Mouse (Mus musculus) heart, postnatal 0 days (tissue): ENCODE results near the gene Wdfy2. TPM values are rescaled to one million over a fixed set of nuclear protein-coding genes. Genes with fewer than 3 reads are reported as not detected.

ENCODE experiments used
- ATAC-seq: fragments of 200-750 bp; cut with Nextera tagmentation; 2 replicates; pipeline ENCODE4 v1.8.0; 2017; ENCODE audit warnings: low read depth, moderate number of reproducible peaks, moderate library complexity; ENCODE audit not compliant: insufficient read depth
- DNase-seq: peaks from one replicate; pipeline ENCODE4 v3.0.0-alpha.2; 2016; ENCODE audit warnings: low spot score
- H3K27ac ChIP-seq: fragments of 300-500 bp; sonication (generic); 2 replicates; pipeline ENCODE4 v1.5.1; 2014; ENCODE audit warnings: low read depth, mild to moderate bottlenecking
- H3K27me3 ChIP-seq: fragments of 300-500 bp; sonication (generic); 2 replicates; pipeline ENCODE4 v1.6.1; 2014; ENCODE audit warnings: low read length, mixed read lengths; ENCODE audit not compliant: control insufficient read depth, insufficient read depth
- H3K36me3 ChIP-seq: fragments of 300-500 bp; sonication (generic); replicated peaks from 2 replicates; pipeline ENCODE4 v1.6.1; 2014; ENCODE audit warnings: low read length, mixed read lengths; ENCODE audit not compliant: control insufficient read depth, insufficient read depth
- H3K4me1 ChIP-seq: fragments of 300-500 bp; sonication (generic); 2 replicates; pipeline ENCODE4 v1.6.1; 2014; ENCODE audit warnings: antibody characterized with exemption; ENCODE audit not compliant: control insufficient read depth, insufficient read depth
- H3K4me2 ChIP-seq: fragments of 300-500 bp; sonication (generic); 2 replicates; pipeline ENCODE4 v1.6.1; 2014; ENCODE audit warnings: low read depth, mild to moderate bottlenecking, low read length, moderate library complexity
- H3K4me3 ChIP-seq: fragments of 300-500 bp; sonication (generic); 2 replicates; pipeline ENCODE4 v1.5.1; 2014; ENCODE audit warnings: low read depth, low read length
- H3K9ac ChIP-seq: fragments of 300-500 bp; sonication (generic); replicated peaks from 2 replicates; pipeline ENCODE4 v1.6.1; 2014; ENCODE audit warnings: low read depth, low read length, mixed read lengths
- H3K9me3 ChIP-seq: fragments of 300-500 bp; sonication (generic); replicated peaks from 2 replicates; pipeline ENCODE4 v1.6.1; 2016; ENCODE audit warnings: low read length; ENCODE audit not compliant: control insufficient read depth
- CTCF ChIP-seq: IDR thresholded peaks from 2 replicates; pipeline ENCODE4 v1.5.1; 2016; ENCODE audit warnings: antibody characterized with exemption, control low read depth, low read depth
- EP300 ChIP-seq: IDR thresholded peaks from 2 replicates; pipeline ENCODE4 v1.6.1; 2016; ENCODE audit warnings: antibody characterized with exemption, low read depth
- WGBS: fragments of 180-500 bp; shearing (Covaris S2); extraction: QIAGEN DNeasy Blood & Tissue Kit; methylation state at CpG from one replicate; pipeline ENCODE4 v1.1.7; 2014; 5-methylcytosine and 5-hydroxymethylcytosine counted together
- polyA plus RNA-seq: library from polyadenylated mRNA; unstranded; fragments of >200 nt; fragmentation: Nextera tagmentation; extraction: Ambion mirVana; gene quantifications from 2 replicates; pipeline ENCODE4 v1.2.1, GENCODE M21; 2015
- total RNA-seq: library from RNA; depleted of rRNA; stranded (reverse); fragments of >200 nt; gene quantifications from 2 replicates; pipeline ENCODE4 v1.2.3, GENCODE M21; 2014; ENCODE audit warnings: low replicate concordance

Gene Wdfy2
- total and polyA plus RNA-seq, 2 experiments from 2014 or later: 1.8 to 11.8 TPM

DNA sequence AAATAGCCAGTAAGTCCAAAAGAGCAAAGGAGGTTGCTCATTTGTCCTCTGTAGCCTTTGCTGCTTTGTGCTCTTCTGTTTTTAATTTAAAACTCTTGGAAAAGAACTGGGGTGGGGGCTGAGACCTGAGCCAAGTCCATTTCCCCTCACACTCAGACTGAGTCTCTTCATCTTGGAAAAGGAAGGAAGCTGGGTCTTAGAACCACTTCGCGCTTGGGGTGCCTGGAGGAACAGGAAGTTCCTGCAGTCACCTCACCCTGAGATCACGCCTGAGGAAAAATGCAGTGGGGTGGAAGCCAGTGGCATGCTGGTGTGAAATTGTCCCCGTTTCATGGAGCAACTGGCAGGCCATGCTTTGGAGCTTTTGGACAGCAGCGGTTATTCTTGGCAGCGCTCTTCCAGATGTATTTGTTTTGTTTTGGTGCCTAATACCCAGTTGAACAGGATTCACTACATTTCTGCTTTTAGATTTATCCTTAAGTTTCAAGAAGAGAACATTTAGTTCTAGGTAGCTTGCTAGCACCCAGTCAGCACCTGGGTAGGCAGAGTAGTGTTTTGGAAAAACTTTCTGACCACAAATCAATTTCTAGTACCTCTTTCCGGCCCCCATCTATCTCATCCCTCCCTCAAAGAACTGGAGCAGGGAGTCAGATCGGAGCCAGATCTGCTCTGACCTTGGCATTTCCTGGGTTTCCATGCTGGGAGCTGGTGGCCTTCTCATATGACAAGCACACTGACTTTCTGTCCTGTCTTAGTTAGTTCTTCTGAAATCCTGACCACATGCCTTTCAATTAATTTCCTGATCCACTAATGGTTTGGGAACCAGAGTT lies 7.7 kb downstream of the Wdfy2 start:
- peak overlapping the region; percentile 80 for H3K27ac ChIP-seq
- H3K4me2 ChIP-seq: peak overlapping the region; percentile 24
- peak; percentile 58 for DNase-seq
- H3K36me3 ChIP-seq: no peaks in the 10 kb centered on the region
- H3K4me1 ChIP-seq: peaks cover 34% of the 10 kb centered on the region
- H3K4me3 ChIP-seq: no peak overlapping the region
- TF ChIP-seq CTCF (no peak), EP300 (no peak)
- H3K9me3 ChIP-seq: 0 out of 2 replicates have a peak, but pooled peaks cover 3% of the 10 kb centered on the region
- ATAC-seq: no peak
- no peak overlapping the region for H3K9ac ChIP-seq
- 37% methylated on average over 8 of the region's 8 CpGs for WGBS
- H3K27me3 ChIP-seq: no peaks in the 10 kb centered on the region

DNA sequence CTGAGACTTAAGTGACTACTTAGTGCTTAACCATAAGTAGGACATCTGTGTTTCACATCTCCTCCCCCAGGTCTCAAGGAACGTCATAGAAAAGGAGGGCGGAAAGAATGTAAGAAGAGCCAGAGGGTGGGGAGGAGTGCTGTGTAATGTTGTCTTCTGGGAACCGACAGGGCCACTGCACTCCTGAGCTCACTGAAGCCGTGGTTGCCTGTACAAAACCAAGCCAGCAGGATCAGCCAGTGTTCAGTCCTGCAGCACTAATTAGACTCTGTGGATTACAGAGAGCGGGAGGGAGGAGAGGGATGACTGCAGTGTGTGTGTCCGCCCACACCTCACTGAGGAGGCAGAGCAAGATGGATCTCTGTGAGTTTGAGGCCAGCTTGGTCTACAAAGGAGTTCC lies 13.5 kb downstream of the Wdfy2 start:
- H3K27ac ChIP-seq: no peak overlapping the region
- H3K9ac ChIP-seq: no peak overlapping the region
- no peaks in the 10 kb centered on the region for H3K27me3 ChIP-seq
- no peak for ATAC-seq
- H3K9me3 ChIP-seq: 0 out of 2 replicates have a peak, but pooled peaks cover 3% of the 10 kb centered on the region
- no peaks in the 10 kb centered on the region for H3K36me3 ChIP-seq
- no peak for TF ChIP-seq CTCF
- no peak for TF ChIP-seq EP300
- DNase-seq: no peak
- WGBS: 41% methylated on average over 6 of the region's 6 CpGs
- H3K4me1 ChIP-seq: peaks cover 13% of the 10 kb centered on the region
- H3K4me2 ChIP-seq: no peak overlapping the region
- H3K4me3 ChIP-seq: no peak overlapping the region

DNA sequence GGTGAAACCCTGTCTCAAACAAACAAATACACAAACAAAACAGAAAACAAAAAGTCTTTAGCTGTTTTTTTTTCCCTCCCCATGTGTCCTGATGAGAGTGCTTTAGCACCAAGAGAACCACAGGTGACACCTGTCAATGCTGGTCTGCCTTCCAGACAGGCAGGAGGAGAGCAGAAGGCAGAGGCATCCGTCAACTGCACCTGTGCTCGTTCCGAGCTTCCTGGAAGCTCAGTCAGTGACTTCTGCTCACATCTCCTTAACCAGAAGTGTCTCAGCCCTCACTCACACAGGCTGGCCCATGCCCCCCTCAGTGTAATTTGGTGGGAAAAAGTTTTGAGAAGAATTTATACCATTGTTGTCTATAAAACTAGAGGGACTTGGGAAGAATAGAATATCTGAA lies 15.4 kb downstream of the Wdfy2 start:
- H3K4me1 ChIP-seq: peaks cover 19% of the 10 kb centered on the region; the same call in 1 of the 2 replicates
- H3K4me2 ChIP-seq: no peak overlapping the region
- no peaks in the 10 kb centered on the region for H3K27me3 ChIP-seq
- WGBS: 72% methylated on average over 3 of the region's 3 CpGs
- TF ChIP-seq CTCF (no peak), EP300 (no peak)
- no peak for DNase-seq
- H3K9ac ChIP-seq: no peak overlapping the region
- H3K36me3 ChIP-seq: no peaks in the 10 kb centered on the region
- ATAC-seq: no peak
- no peak overlapping the region for H3K27ac ChIP-seq
- H3K4me3 ChIP-seq: no peak overlapping the region
- H3K9me3 ChIP-seq: 0 out of 2 replicates have a peak, but pooled peaks cover 3% of the 10 kb centered on the region

DNA sequence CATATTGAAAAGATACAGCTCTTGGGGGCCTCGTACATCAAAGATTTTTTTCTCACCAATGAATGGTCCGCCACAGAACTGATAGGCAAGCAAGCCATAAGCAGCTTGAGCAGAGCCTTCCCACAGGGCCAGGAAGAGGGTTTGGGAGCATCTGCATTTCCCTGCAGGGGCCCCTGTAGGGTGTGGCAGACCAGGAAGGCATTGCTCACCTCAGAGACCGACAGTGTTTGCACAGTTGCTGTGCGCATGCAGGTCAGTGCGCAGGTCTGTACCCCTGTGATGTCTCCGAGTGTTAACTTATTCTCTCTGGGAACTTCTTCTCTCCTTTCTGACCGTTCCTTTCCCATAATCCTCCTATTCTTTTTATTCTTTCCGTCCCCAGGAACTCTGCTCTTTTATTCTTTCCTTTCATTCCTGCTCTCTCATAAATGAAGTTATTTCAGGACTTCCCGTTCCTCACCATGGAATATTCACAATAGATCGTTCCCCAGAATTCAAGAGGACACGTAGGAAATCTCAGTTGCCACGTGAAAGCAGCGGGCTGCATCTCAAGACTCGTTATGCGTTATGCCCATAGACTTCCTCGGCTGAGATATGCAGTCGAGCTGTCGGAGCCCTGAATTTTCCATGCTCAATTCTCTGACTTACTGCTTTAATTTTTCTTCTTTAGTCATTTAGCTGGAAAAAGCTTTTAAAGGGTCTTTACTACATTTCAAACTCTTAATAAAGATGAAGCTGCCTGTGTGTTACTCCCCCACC lies 17.8 kb downstream of the Wdfy2 start:
- no peak for ATAC-seq
- WGBS: 66% methylated on average over 18 of the region's 18 CpGs

DNA sequence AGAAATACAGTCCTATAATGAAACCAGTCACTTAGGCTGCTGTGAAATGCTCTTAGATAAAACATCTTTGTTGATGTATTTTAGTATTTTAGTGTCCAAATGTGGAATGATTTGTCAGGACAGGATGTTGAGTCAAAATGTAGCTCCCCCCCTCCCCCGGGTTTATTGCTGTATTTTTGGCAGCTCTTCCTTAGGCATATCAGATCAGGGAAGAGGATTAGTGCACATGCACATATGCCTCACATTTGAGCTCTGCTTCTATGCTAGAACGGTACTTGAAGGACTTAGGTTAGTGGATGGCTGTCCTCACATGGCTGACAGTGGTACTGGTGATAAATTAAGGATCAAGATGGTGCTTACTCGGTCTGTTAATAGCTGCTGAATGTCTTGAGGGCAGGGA lies 18.4 kb downstream of the Wdfy2 start:
- H3K9me3 ChIP-seq: no peaks in the 10 kb centered on the region
- peaks cover 19% of the 10 kb centered on the region; the same call in 1 of the 2 replicates for H3K4me1 ChIP-seq
- no peak overlapping the region; the same call in 1 of the 2 replicates for H3K9ac ChIP-seq
- no peak for TF ChIP-seq CTCF
- no peak for TF ChIP-seq EP300
- H3K4me3 ChIP-seq: no peak overlapping the region
- H3K36me3 ChIP-seq: no peaks in the 10 kb centered on the region
- H3K4me2 ChIP-seq: peak overlapping the region; percentile 36
- 30% methylated on average over 3 of the region's 3 CpGs for WGBS
- ATAC-seq (peak; percentile 14; the same call in 1 of the 2 replicates), DNase-seq (no peak)
- 0 out of 2 replicates have a peak overlapping the region, but pooled peaks have one; percentile 43 for H3K27ac ChIP-seq
- H3K27me3 ChIP-seq: no peaks in the 10 kb centered on the region

More for the DNA sequence above, 17.8 kb downstream of the Wdfy2 start:
- no peak for DNase-seq
- Histone ChIP-seq H3K4me2 (peak overlapping the region; percentile 36), H3K4me3 (peak overlapping the region; percentile 12; the same call in 1 of the 2 replicates), H3K27me3 (no peaks in the 10 kb centered on the region), H3K36me3 (no peaks in the 10 kb centered on the region), H3K9ac (no peak overlapping the region; the same call in 1 of the 2 replicates), H3K27ac (peak overlapping the region; percentile 43; the same call in 1 of the 2 replicates), H3K4me1 (peaks cover 19% of the 10 kb centered on the region; the same call in 1 of the 2 replicates), H3K9me3 (no peaks in the 10 kb centered on the region)
- TF ChIP-seq EP300 (no peak), CTCF (no peak)
